Mouse (Mus musculus): Measurements from ENCODE around the gene Syngr3. TPM values are rescaled to one million over a fixed set of nuclear protein-coding genes. Genes with fewer than 3 reads are reported as not detected.

The Syngr3 gene
- total and polyA plus RNA-seq, 3 experiments, result 0.32 to 3.9 (median 0.33) TPM

GRCm38 (mm10) chr17:24640581-24640980 is 49.2 kb downstream of the Syngr3 start:
- no peaks in the 10 kb centered on the region for H3K27me3 ChIP-seq (replicated peaks)
- dilution Hi-C loops (cut with MboI; ENCODE audit: extremely low pct_ligation_motif_present, extremely low pct_unique_long_range_greater_than_20kb, low sequenced_read_pairs), result no loop called here
- no peaks in the 10 kb centered on the region for H3K79me2 ChIP-seq (replicated peaks; ENCODE audit: control insufficient read depth, extremely low read depth, insufficient read depth, poor library complexity, severe bottlenecking)
- peaks cover 0 to 42% of the 10 kb centered on the region in 2 experiments for H3K36me3 ChIP-seq (replicated peaks in 1 of 2; ENCODE audit: control insufficient read depth in 1 of 2, insufficient read depth in 1 of 2, low read length in 1 of 2)
- H3K4me3 ChIP-seq (replicated peaks in 1 of 3; ENCODE audit: low read depth in 2 of 3, low read length in 2 of 3, poor library complexity in 1 of 3), result no peak overlapping the region
- no peak for DNase-seq (ENCODE audit: extremely low read depth)
- H3K27ac ChIP-seq (ENCODE audit: insufficient read depth, low read depth), result no peak overlapping the region
- TF ChIP-seq CHD1 (IDR thresholded peaks at IDR 0.05; ENCODE audit: low read depth, low read length) (no peak), JUN (IDR thresholded peaks at IDR 0.05; ENCODE audit: insufficient read depth, low read depth, low read length) (no peak), GABPA (IDR thresholded peaks at IDR 0.05; ENCODE audit: insufficient replicate concordance, low read depth, low read length) (no peak), JUND (conservative IDR thresholded peaks at IDR 0.05; ENCODE audit: low read depth, low read length) (no peak), KAT2A (IDR thresholded peaks at IDR 0.05; ENCODE audit: insufficient replicate concordance, low read length) (no peak), EP300 (IDR thresholded peaks at IDR 0.05; ENCODE audit: low read length) (no peak), TCF12 (IDR thresholded peaks at IDR 0.05; ENCODE audit: low read depth, low read length) (no peak), NELFE (IDR thresholded peaks at IDR 0.05; ENCODE audit: low read depth, low read length) (no peak), POLR2AphosphoS2 (IDR thresholded peaks at IDR 0.05; ENCODE audit: low read depth, low read length) (no peak), MYC (IDR thresholded peaks at IDR 0.05; ENCODE audit: low read depth, low read length) (no peak), USF2 (conservative IDR thresholded peaks at IDR 0.05; ENCODE audit: low read depth, low read length) (no peak), ZMIZ1 (IDR thresholded peaks at IDR 0.05; ENCODE audit: low read depth, low read length) (no peak), CTCF (conservative IDR thresholded peaks at IDR 0.05 in 1 of 2, IDR thresholded peaks at IDR 0.05 in 1 of 2; ENCODE audit: low read depth in 2 of 2, low read length in 2 of 2) (no peak), MAFK (IDR thresholded peaks at IDR 0.05; ENCODE audit: insufficient replicate concordance, low read length) (no peak), TBP (conservative IDR thresholded peaks at IDR 0.05; ENCODE audit: low read depth, low read length) (no peak), IRF4 (IDR thresholded peaks at IDR 0.05; ENCODE audit: low read depth, low read length) (no peak)
- no peak overlapping the region for H3K9ac ChIP-seq (ENCODE audit: insufficient read depth, low read depth)
- in situ Hi-C loops (cut with MboI; ENCODE audit: low pct_ligation_motif_present, low pct_unique_long_range_greater_than_20kb, low sequenced_read_pairs), result loop anchor here (5.0 kb wide), 1 partner anchor 93 kb away; the partner anchor contains the start of gene Pkd1
- no peak overlapping the region for H3K4me2 ChIP-seq (ENCODE audit: insufficient read depth, low read depth, poor library complexity, severe bottlenecking)
- H3K4me1 ChIP-seq (ENCODE audit: control insufficient read depth in 1 of 2, insufficient read depth in 2 of 2), result peaks cover 7 to 48% of the 10 kb centered on the region in 2 experiments
- no peaks in the 10 kb centered on the region for H3K9me3 ChIP-seq (replicated peaks; ENCODE audit: low read length)

GRCm38 (mm10) chr17:24640119-24640518 is 49.6 kb downstream of the Syngr3 start:
- H3K27me3 ChIP-seq (replicated peaks), result no peaks in the 10 kb centered on the region
- in situ Hi-C loops (cut with MboI; ENCODE audit: low pct_ligation_motif_present, low pct_unique_long_range_greater_than_20kb, low sequenced_read_pairs) (loop anchor here (5.0 kb wide), 1 partner anchor 93 kb away; the partner anchor contains the start of gene Pkd1), dilution Hi-C loops (cut with MboI; ENCODE audit: extremely low pct_ligation_motif_present, extremely low pct_unique_long_range_greater_than_20kb, low sequenced_read_pairs) (no loop called here)
- TF ChIP-seq ZNF384 (IDR thresholded peaks at IDR 0.05; ENCODE audit: low read depth, low read length), result no peak
- no peak for TF ChIP-seq POLR2A (IDR thresholded peaks at IDR 0.05; ENCODE audit: low read depth, low read length)
- TF ChIP-seq HCFC1 (IDR thresholded peaks at IDR 0.05; ENCODE audit: low read depth, low read length), result no peak
- TF ChIP-seq EP300 (IDR thresholded peaks at IDR 0.05; ENCODE audit: low read length), result no peak
- TF ChIP-seq MXI1 (IDR thresholded peaks at IDR 0.05; ENCODE audit: low read depth, low read length), result no peak
- no peak for TF ChIP-seq MEF2A (IDR thresholded peaks at IDR 0.05; ENCODE audit: borderline replicate concordance, low read depth, low read length)
- no peak for TF ChIP-seq RAD21 (IDR thresholded peaks at IDR 0.05; ENCODE audit: low read depth, low read length)
- no peak for TF ChIP-seq ELF1 (IDR thresholded peaks at IDR 0.05; ENCODE audit: low read depth, low read length)
- no peak for TF ChIP-seq SMC3 (IDR thresholded peaks at IDR 0.05; ENCODE audit: low read depth, low read length)
- TF ChIP-seq ZC3H11A (IDR thresholded peaks at IDR 0.05; ENCODE audit: low read depth, low read length), result no peak
- no peak overlapping the region for H3K27ac ChIP-seq (ENCODE audit: insufficient read depth, low read depth)
- H3K9me3 ChIP-seq (replicated peaks; ENCODE audit: low read length), result no peaks in the 10 kb centered on the region
- DNase-seq (ENCODE audit: extremely low read depth), result no peak
- H3K4me2 ChIP-seq (ENCODE audit: insufficient read depth, low read depth, poor library complexity, severe bottlenecking), result no peak overlapping the region
- H3K9ac ChIP-seq (ENCODE audit: insufficient read depth, low read depth), result no peak overlapping the region
- H3K4me1 ChIP-seq (ENCODE audit: control insufficient read depth in 1 of 2, insufficient read depth in 2 of 2), result peaks cover 2 to 48% of the 10 kb centered on the region in 2 experiments
- H3K79me2 ChIP-seq (replicated peaks; ENCODE audit: control insufficient read depth, extremely low read depth, insufficient read depth, poor library complexity, severe bottlenecking), result no peaks in the 10 kb centered on the region
- H3K4me3 ChIP-seq (replicated peaks in 1 of 3; ENCODE audit: low read depth in 2 of 3, low read length in 2 of 3, poor library complexity in 1 of 3), result no peak overlapping the region
- H3K36me3 ChIP-seq (replicated peaks in 1 of 2; ENCODE audit: control insufficient read depth in 1 of 2, insufficient read depth in 1 of 2, low read length in 1 of 2), result peaks cover 0 to 46% of the 10 kb centered on the region in 2 experiments
